Mouse (Mus musculus): Measurements from ENCODE around the gene Bloc1s3. TPM values are rescaled to one million over a fixed set of nuclear protein-coding genes. Genes with fewer than 3 reads are reported as not detected.

The Bloc1s3 gene
- 3.9 and 5.0 TPM in 2 replicates for polyA plus RNA-seq (2015; fragmentation: Nextera tagmentation; extraction: Ambion mirVana)

DNA sequence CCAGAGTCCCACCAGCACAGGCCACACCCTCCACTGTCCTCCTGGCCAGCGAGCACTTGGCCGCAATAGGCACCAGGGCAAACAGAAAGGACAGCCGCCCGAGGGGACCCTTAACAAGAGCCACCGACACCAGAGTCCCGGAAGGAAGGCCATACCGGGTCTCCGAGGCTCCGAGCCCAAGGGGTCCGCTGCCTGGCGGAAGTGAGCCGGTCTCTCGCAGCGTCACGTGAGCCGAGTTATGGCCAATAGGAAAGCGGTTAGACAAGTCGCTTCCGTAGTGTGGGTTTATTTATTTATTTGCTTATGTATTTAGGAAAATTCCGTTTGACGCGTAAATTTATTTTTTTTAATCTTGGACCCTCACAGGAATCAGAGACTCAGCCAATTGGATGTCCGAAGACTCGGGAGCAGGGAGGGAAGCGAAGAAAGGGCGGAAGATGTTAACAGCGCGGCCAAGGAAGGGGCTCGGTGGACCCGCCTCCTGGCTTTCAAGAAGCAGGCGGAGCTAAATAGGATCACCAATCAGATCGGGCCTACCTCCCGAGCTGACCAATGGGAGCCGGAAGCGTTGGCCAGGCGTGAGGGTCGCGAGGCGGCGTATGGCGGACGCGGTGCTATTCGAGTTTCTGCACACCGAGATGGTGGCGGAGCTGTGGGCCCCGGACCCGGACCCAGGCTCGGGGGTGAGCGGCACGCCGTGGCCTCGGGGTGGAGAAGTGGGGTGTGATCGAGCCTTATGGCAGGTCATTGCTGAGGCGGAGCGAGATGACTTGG is at the start of gene Bloc1s3, which contains the start of gene Trappc6a:
TSS of gene Bloc1s3 (minus strand) at position 218 of the 774 bp plus-strand sequence.
TSS of gene Trappc6a (plus strand) at position 246 of the 774 bp plus-strand sequence.
- Histone ChIP-seq H3K9me3 (replicated peaks) (no peaks in the 10 kb centered on the region), H3K36me3 (no peaks in the 10 kb centered on the region), H3K27ac (replicated peaks) (peak within 1 kb of the TSS; percentile 87), H3K4me1 (peaks cover 22% of the 10 kb centered on the region), H3K9ac (replicated peaks) (peak within 1 kb of the TSS; percentile 81), H3K27me3 (replicated peaks) (no peaks in the 10 kb centered on the region), H3K4me3 (replicated peaks) (peak within 1 kb of the TSS; percentile 70), H3K4me2 (peak within 1 kb of the TSS; percentile 85)
- WGBS: under 1% methylated on average over 56 of the region's 56 CpGs
- ATAC-seq (ENCODE audit: low FRiP score): peak; percentile 95

DNA sequence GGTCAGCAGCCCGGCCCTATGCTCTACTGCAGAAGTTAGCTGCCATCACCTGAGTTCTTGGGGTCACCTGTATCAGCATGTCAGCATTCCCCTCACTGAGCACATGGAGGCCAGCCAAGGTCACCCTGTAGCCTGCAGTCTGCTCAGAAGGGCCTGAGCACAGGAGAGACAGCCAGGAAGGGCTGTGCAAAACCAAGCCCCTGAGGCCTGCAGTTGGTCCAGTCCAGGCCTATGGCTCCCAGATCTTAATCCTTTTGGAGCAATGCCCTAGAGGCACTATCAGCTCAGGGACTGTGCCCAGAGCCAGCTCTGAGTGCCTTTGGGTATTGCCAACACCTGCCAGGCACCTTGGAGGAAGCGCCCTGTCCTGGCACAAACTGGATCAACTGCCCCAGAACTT is 48.9 kb upstream of the Bloc1s3 start:
- H3K4me3 ChIP-seq (replicated peaks): no peak overlapping the region
- H3K9me3 ChIP-seq (replicated peaks): no peaks in the 10 kb centered on the region
- no peak overlapping the region for H3K9ac ChIP-seq (replicated peaks)
- H3K36me3 ChIP-seq: peaks cover 18% of the 10 kb centered on the region; the same call in 1 of the 2 replicates
- WGBS: 100% methylated on average over 2 of the region's 2 CpGs
- H3K4me1 ChIP-seq: peaks cover 63% of the 10 kb centered on the region
- H3K4me2 ChIP-seq: no peak overlapping the region
- H3K27me3 ChIP-seq (replicated peaks): no peaks in the 10 kb centered on the region
- no peak overlapping the region for H3K27ac ChIP-seq (replicated peaks)
- no peak for ATAC-seq (ENCODE audit: low FRiP score)

DNA sequence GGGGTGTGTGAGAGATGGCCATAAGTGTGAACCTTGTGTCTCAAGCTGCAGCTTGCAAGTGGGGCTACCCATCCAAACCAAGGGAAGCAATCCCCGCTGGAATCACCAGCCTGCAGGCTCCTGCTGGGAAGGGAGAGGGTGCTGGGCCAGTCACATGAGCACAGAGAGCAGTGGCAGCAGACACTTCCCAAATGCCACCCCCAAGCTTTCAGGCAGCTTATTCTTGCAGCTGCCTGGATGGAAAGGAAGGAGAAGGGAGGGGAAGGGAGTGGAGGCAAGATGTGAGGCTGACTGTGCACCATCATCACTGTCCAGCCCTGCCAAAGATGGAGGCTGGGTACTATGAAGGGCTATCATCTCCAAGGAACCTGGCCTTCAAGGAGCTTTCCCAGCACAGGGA is 46.0 kb upstream of the Bloc1s3 start:
- H3K4me2 ChIP-seq: no peak overlapping the region
- no peaks in the 10 kb centered on the region for H3K9me3 ChIP-seq (replicated peaks)
- H3K27ac ChIP-seq (replicated peaks): no peak overlapping the region
- H3K36me3 ChIP-seq: peaks cover 18% of the 10 kb centered on the region; the same call in 1 of the 2 replicates
- H3K4me3 ChIP-seq (replicated peaks): no peak overlapping the region
- H3K27me3 ChIP-seq (replicated peaks): no peaks in the 10 kb centered on the region
- peaks cover 41% of the 10 kb centered on the region for H3K4me1 ChIP-seq
- no peak for ATAC-seq (ENCODE audit: low FRiP score)
- WGBS: 91% methylated on average over 1 of the region's 1 CpGs
- H3K9ac ChIP-seq (replicated peaks): no peak overlapping the region

DNA sequence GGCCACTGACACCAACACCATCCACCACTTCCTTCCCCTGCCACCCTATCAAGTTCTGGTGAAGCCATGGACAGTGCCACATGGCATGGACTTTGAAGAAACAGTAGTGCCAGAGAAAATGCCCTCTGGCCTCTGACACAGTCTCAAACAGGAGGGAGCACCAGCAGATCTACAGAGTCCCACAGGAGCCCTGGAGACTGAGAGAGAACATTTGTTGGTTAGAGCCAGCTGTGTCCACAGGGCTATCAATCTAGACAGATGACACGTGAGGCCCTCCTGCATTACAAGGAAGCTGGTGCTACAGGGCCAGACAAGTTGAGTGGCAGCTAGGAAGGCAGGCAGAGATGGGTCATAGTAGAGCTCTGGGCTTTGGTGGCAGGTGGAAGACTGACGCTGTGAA is 44.3 kb upstream of the Bloc1s3 start:
- Histone ChIP-seq H3K4me3 (replicated peaks) (no peak overlapping the region), H3K27me3 (replicated peaks) (no peaks in the 10 kb centered on the region), H3K9me3 (replicated peaks) (no peaks in the 10 kb centered on the region), H3K9ac (replicated peaks) (no peak overlapping the region), H3K27ac (replicated peaks) (no peak overlapping the region), H3K4me2 (no peak overlapping the region), H3K36me3 (peaks cover 18% of the 10 kb centered on the region; the same call in 1 of the 2 replicates), H3K4me1 (peaks cover 31% of the 10 kb centered on the region)
- ATAC-seq (ENCODE audit: low FRiP score): no peak
- 39% methylated on average over 2 of the region's 2 CpGs for WGBS

DNA sequence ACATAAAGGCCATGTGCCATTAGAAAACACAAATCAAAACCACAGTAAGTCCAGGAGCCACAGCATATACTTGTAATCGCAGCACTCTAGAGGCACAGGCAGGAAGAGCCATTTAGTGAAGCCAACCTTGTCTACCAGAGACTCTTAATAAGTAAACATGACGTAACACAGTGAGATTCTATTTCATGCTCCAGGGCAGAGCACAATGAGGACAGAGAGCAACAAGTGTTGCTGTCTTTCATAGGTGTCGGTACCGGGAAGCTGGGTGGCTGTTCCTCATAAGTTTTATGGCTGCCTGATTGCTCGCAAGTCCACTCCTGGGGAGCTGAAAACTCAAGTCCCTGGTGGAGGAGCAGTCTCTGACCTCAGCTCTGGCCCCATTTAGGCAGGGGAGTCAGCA is 43.5 kb upstream of the Bloc1s3 start:
- peaks cover 30% of the 10 kb centered on the region for H3K4me1 ChIP-seq
- 63% methylated on average over 5 of the region's 5 CpGs for WGBS
- H3K4me3 ChIP-seq (replicated peaks): no peak overlapping the region
- ATAC-seq (ENCODE audit: low FRiP score): no peak
- H3K9ac ChIP-seq (replicated peaks): no peak overlapping the region
- H3K27me3 ChIP-seq (replicated peaks): no peaks in the 10 kb centered on the region
- no peak overlapping the region for H3K4me2 ChIP-seq
- H3K36me3 ChIP-seq: peaks cover 18% of the 10 kb centered on the region; the same call in 1 of the 2 replicates
- H3K9me3 ChIP-seq (replicated peaks): no peaks in the 10 kb centered on the region
- no peak overlapping the region for H3K27ac ChIP-seq (replicated peaks)

DNA sequence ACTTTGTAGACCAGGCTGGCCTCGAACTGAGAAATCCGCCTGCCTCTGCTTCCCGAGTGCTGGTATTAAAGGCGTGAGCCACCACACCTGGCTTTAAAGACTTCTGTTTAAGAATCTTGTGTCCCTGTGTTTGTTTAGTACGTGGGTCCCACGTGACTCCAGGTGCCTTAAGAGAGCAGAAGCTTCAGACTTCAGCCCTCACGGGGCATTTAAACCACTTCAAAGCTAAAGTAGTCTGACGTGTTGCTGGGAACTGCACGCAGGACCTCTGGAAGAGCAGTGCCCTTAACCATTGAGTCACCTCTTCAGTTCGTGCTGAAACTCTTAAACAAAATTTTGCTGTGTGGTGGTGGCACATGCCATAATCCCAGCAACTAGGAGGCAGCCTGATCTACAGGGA is 41.2 kb upstream of the Bloc1s3 start:
- Histone ChIP-seq H3K4me2 (no peak overlapping the region), H3K4me1 (peaks cover 33% of the 10 kb centered on the region), H3K27me3 (replicated peaks) (no peaks in the 10 kb centered on the region), H3K4me3 (replicated peaks) (no peak overlapping the region), H3K27ac (replicated peaks) (no peak overlapping the region), H3K36me3 (peaks cover 8% of the 10 kb centered on the region; the same call in 1 of the 2 replicates), H3K9me3 (replicated peaks) (no peaks in the 10 kb centered on the region), H3K9ac (replicated peaks) (no peak overlapping the region)
- 92% methylated on average over 10 of the region's 10 CpGs for WGBS
- no peak for ATAC-seq (ENCODE audit: low FRiP score)

DNA sequence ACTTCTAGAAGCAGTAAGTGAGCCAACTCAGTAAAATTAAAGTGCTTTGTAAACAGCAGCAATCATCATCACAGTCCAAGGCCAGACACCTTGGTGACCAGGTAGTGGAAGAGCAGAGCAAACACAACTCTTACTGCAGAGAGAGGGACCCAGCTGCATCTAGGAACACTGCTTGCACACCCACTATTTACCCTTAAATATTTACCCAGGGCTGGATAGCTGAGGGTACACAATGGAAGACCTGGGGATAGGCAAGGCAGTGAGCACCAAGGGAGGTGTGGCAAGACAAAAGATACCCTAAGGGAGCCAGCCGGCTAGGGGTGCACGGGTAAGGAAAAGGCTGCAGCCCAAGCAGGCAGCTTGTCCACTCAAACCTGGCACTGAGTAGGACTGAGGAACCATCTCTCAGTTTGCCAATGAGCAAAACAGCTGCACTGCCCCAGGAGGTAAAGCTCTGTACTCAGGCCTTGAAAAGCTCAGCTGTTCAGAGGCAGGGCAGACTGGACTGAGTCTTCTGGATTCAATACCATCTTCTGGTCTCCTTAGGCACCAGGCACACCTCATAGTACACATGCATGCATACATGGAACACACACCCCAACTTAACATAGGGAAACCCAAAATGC is 39.3 kb upstream of the Bloc1s3 start:
- WGBS: 68% methylated on average over 2 of the region's 2 CpGs
- H3K27ac ChIP-seq (replicated peaks): no peak overlapping the region
- H3K36me3 ChIP-seq: 0 out of 2 replicates have a peak, but pooled peaks cover 1% of the 10 kb centered on the region
- H3K9me3 ChIP-seq (replicated peaks): no peaks in the 10 kb centered on the region
- H3K4me3 ChIP-seq (replicated peaks): no peak overlapping the region
- no peak for ATAC-seq (ENCODE audit: low FRiP score)
- no peaks in the 10 kb centered on the region for H3K27me3 ChIP-seq (replicated peaks)
- H3K4me1 ChIP-seq: peaks cover 31% of the 10 kb centered on the region
- H3K4me2 ChIP-seq: no peak overlapping the region
- H3K9ac ChIP-seq (replicated peaks): no peak overlapping the region

DNA sequence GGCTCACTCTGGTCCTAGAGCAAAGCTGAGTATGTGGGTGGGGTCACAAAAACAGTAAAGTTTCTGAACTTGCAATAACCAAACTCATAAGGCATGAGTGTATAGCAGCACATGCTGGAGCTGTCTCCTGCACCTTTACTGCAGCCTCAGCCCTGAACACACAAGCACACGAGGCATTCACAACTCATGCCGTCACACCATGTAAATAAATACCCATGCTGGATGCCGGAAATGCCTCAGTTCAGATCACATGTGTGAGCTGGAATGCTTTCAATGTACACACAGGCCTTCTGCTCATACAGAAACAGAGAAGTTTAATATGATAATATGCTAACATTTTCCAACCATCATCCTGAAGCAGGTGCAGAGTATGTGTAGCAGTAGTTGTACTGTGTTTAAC is 37.8 kb upstream of the Bloc1s3 start:
- Histone ChIP-seq H3K9me3 (replicated peaks) (no peaks in the 10 kb centered on the region), H3K4me2 (no peak overlapping the region), H3K36me3 (no peaks in the 10 kb centered on the region), H3K4me3 (replicated peaks) (no peak overlapping the region), H3K9ac (replicated peaks) (no peak overlapping the region), H3K27ac (replicated peaks) (no peak overlapping the region), H3K4me1 (peaks cover 40% of the 10 kb centered on the region), H3K27me3 (replicated peaks) (no peaks in the 10 kb centered on the region)
- WGBS: 69% methylated on average over 3 of the region's 3 CpGs
- ATAC-seq (ENCODE audit: low FRiP score): no peak

DNA sequence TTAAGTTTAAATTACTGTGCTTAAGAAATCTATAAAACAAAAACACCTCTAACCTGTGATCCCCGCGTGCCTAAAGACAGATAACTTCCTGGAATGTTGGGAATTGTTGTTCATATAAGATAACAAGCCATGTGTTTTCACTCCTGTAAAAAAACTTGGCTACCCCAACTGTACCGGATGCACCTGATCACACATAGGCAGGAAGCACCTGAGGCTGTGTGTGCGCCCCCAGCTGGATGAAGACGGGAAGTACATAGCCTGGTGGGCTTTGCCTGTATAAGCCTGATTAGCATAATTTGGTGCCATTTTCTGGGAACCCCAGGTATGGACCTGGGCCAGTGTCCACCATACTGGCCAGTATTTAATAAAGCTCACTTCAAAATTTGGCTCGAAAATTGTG is 35.4 kb upstream of the Bloc1s3 start:
- no peaks in the 10 kb centered on the region for H3K36me3 ChIP-seq
- no peaks in the 10 kb centered on the region for H3K9me3 ChIP-seq (replicated peaks)
- H3K4me3 ChIP-seq (replicated peaks): no peak overlapping the region
- H3K4me1 ChIP-seq: peaks cover 39% of the 10 kb centered on the region
- H3K4me2 ChIP-seq: no peak overlapping the region
- H3K27me3 ChIP-seq (replicated peaks): no peaks in the 10 kb centered on the region
- no peak overlapping the region for H3K27ac ChIP-seq (replicated peaks)
- 62% methylated on average over 6 of the region's 6 CpGs for WGBS
- no peak overlapping the region for H3K9ac ChIP-seq (replicated peaks)
- no peak for ATAC-seq (ENCODE audit: low FRiP score)

DNA sequence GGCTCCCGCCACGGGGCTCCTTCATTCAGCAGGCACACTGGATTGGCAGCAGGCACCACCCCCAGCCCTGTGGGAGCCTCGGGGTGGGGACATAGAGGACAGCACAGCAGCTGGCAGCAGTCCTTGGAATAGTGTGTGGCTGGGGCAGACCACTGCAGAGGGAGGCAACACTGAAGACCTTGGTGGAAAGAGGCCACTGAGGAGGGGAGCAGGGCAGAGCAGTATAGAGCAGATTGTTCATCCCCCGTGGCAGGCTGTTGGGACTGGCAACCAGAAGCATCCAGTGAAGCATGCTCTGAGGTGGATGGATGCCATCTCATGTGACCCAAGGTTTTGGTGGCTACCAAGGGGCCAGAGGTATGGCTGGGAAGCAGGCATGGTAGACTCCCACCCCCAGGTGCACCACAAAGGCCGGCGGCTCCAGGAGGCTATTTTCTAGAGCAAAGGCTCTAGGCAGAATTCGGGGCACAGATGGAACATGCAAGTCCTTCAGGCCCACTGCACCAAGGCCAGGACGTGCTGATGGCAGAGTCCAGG is 34.1 kb upstream of the Bloc1s3 start:
- H3K9ac ChIP-seq (replicated peaks): no peak overlapping the region
- WGBS: 54% methylated on average over 8 of the region's 8 CpGs

DNA sequence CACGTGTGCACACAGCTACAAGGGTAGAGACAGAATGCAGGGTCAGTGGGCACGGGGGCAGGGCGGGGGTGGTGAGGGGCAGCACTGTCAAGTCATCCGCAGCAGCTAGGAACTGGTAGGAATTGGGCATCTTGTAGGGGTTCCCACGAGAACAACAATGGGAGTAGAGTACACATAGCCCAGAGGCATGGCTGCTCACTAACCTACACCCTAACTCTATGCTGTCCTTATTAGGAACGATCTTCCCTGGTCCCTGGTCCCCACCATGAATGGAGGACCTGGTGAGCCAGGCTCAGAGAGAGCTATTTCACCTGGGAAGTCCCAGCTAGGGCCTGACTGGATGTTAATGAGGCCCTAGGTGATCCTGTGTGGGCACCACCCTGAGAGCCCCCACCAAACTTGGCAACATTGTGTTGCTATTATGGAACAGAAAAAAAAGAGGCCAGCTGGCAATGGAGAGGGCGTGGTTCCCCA is 33.6 kb upstream of the Bloc1s3 start:
- Histone ChIP-seq H3K9ac (replicated peaks) (no peak overlapping the region), H3K4me3 (replicated peaks) (no peak overlapping the region), H3K4me2 (no peak overlapping the region), H3K27ac (replicated peaks) (peak overlapping the region; percentile 56; the same call in 1 of the 2 replicates), H3K36me3 (no peaks in the 10 kb centered on the region), H3K4me1 (peaks cover 34% of the 10 kb centered on the region), H3K9me3 (replicated peaks) (no peaks in the 10 kb centered on the region), H3K27me3 (replicated peaks) (no peaks in the 10 kb centered on the region)
- 62% methylated on average over 7 of the region's 7 CpGs for WGBS
- ATAC-seq (ENCODE audit: low FRiP score): no peak

More for the DNA sequence above, 34.1 kb upstream of the Bloc1s3 start:
- Histone ChIP-seq H3K9me3 (replicated peaks) (no peaks in the 10 kb centered on the region), H3K27ac (replicated peaks) (peak overlapping the region; percentile 56), H3K36me3 (no peaks in the 10 kb centered on the region), H3K27me3 (replicated peaks) (no peaks in the 10 kb centered on the region), H3K4me3 (replicated peaks) (no peak overlapping the region), H3K4me1 (peaks cover 35% of the 10 kb centered on the region), H3K4me2 (no peak overlapping the region)
- peak; percentile 71 for ATAC-seq (ENCODE audit: low FRiP score)

All from neural tube, embryonic 15.5 days (tissue).